Mouse (Mus musculus) liver, embryonic 13.5 days (tissue): Measurements from ENCODE around the gene Eva1a. TPM values are rescaled to one million over a fixed set of nuclear protein-coding genes. Genes with fewer than 3 reads are reported as not detected.
A peak's percentile ranks its signal among the peaks of the same experiment; 100 is the strongest.

Experiments used
- ATAC-seq: fragments of 200-750 bp; cut with Nextera tagmentation; 2 replicates; pipeline ENCODE4 v1.8.0; 2017; ENCODE audit warnings: low read depth, mild to moderate bottlenecking, moderate number of reproducible peaks, moderate library complexity
- DNase-seq: peaks from one replicate; pipeline ENCODE4 v3.0.0; 2022
- H3K27ac ChIP-seq: fragments of 300-500 bp; sonication (generic); 2 replicates; pipeline ENCODE4 v1.5.1; 2015; ENCODE audit warnings: moderate library complexity, mild to moderate bottlenecking, inconsistent platforms
- H3K27me3 ChIP-seq: fragments of 300-500 bp; sonication (generic); 2 replicates; pipeline ENCODE4 v1.6.1; 2015; ENCODE audit warnings: mild to moderate bottlenecking, inconsistent platforms
- H3K36me3 ChIP-seq: fragments of 300-500 bp; sonication (generic); 2 replicates; pipeline ENCODE4 v1.6.1; 2015; ENCODE audit warnings: mild to moderate bottlenecking, inconsistent platforms
- H3K4me1 ChIP-seq: fragments of 300-500 bp; sonication (generic); replicated peaks from 2 replicates; pipeline ENCODE4 v1.6.1; 2015; ENCODE audit warnings: inconsistent platforms
- H3K4me2 ChIP-seq: fragments of 300-500 bp; sonication (generic); 2 replicates; pipeline ENCODE4 v1.6.1; 2015; ENCODE audit warnings: inconsistent platforms, mild to moderate bottlenecking, moderate library complexity
- H3K4me3 ChIP-seq: fragments of 300-500 bp; sonication (generic); replicated peaks from 2 replicates; pipeline ENCODE4 v1.5.1; 2015; ENCODE audit warnings: mild to moderate bottlenecking, inconsistent platforms
- H3K9ac ChIP-seq: fragments of 300-500 bp; sonication (generic); 2 replicates; pipeline ENCODE4 v1.6.1; 2015; ENCODE audit warnings: mild to moderate bottlenecking, inconsistent platforms
- H3K9me3 ChIP-seq: fragments of 300-500 bp; sonication (generic); replicated peaks from 2 replicates; pipeline ENCODE4 v1.6.1; 2016; ENCODE audit warnings: inconsistent platforms
- WGBS: fragments of 180-500 bp; shearing (Covaris S2); methylation state at CpG from one replicate; pipeline ENCODE4 v1.1.7; 2015; ENCODE audit not compliant: insufficient replicate concordance; 5-methylcytosine and 5-hydroxymethylcytosine counted together
- polyA plus RNA-seq: library from polyadenylated mRNA; unstranded; fragments of >200 nt; fragmentation: Nextera tagmentation; extraction: Ambion mirVana; gene quantifications from 2 replicates; pipeline ENCODE4 v1.2.1, GENCODE M21; 2015

Eva1a gene
- polyA plus RNA-seq, 1 experiment from 2014 or later, result 5.1 TPM

- H3K27me3 ChIP-seq, result peaks cover 44% of the 10 kb centered on the region
- DNase-seq (no peak), ATAC-seq (no peak)
- peak overlapping the region; percentile 59 for H3K4me2 ChIP-seq
- WGBS, result under 1% methylated on average over 35 of the region's 35 CpGs
- peak overlapping the region; percentile 55 for H3K4me3 ChIP-seq
- H3K4me1 ChIP-seq, result peaks cover 3% of the 10 kb centered on the region
- H3K9me3 ChIP-seq, result no peaks in the 10 kb centered on the region
- peak overlapping the region; percentile 50 for H3K27ac ChIP-seq
- H3K9ac ChIP-seq, result peak overlapping the region; percentile 54
- H3K36me3 ChIP-seq, result no peaks in the 10 kb centered on the region
Measured at GRCm38 (mm10) chr6:82042296-82043125, 1.7 kb downstream of the Eva1a start.

- H3K4me2 ChIP-seq, result peak overlapping the region; percentile 59
Measured at GRCm38 (mm10) chr6:82043634-82044033, 2.8 kb downstream of the Eva1a start.

GRCm38 (mm10) chr6:82044509-82044908 lies 3.7 kb downstream of the Eva1a start:
- ATAC-seq, result no peak
- H3K27me3 ChIP-seq, result peaks cover 44% of the 10 kb centered on the region
- WGBS, result 53% methylated on average over 4 of the region's 4 CpGs

More at GRCm38 (mm10) chr6:82043634-82044033, 2.8 kb downstream of the Eva1a start:
- WGBS, result 41% methylated on average over 4 of the region's 4 CpGs
- ATAC-seq (no peak), DNase-seq (no peak)
- Histone ChIP-seq H3K9me3 (no peaks in the 10 kb centered on the region), H3K27me3 (peaks cover 44% of the 10 kb centered on the region), H3K4me3 (peak overlapping the region; percentile 55; the same call in 1 of the 2 replicates), H3K9ac (no peak overlapping the region), H3K36me3 (no peaks in the 10 kb centered on the region), H3K27ac (no peak overlapping the region), H3K4me1 (peaks cover 9% of the 10 kb centered on the region)

GRCm38 (mm10) chr6:82047977-82048376 lies 7.1 kb downstream of the Eva1a start:
- 29% methylated on average over 6 of the region's 6 CpGs for WGBS
- no peaks in the 10 kb centered on the region for H3K9me3 ChIP-seq
- H3K4me1 ChIP-seq, result peaks cover 9% of the 10 kb centered on the region
- ATAC-seq (no peak), DNase-seq (no peak)
- H3K4me3 ChIP-seq, result no peak overlapping the region
- H3K27ac ChIP-seq, result no peak overlapping the region
- H3K4me2 ChIP-seq, result no peak overlapping the region
- H3K9ac ChIP-seq, result no peak overlapping the region
- peaks cover 13% of the 10 kb centered on the region for H3K27me3 ChIP-seq
- no peaks in the 10 kb centered on the region for H3K36me3 ChIP-seq

More at GRCm38 (mm10) chr6:82044509-82044908, 3.7 kb downstream of the Eva1a start:
- H3K4me1 ChIP-seq, result peaks cover 9% of the 10 kb centered on the region
- no peak overlapping the region for H3K4me3 ChIP-seq
- no peak overlapping the region for H3K4me2 ChIP-seq
- H3K27ac ChIP-seq, result no peak overlapping the region
- no peak overlapping the region for H3K9ac ChIP-seq
- H3K9me3 ChIP-seq, result no peaks in the 10 kb centered on the region
- no peaks in the 10 kb centered on the region for H3K36me3 ChIP-seq
- no peak for DNase-seq

- Histone ChIP-seq H3K9me3 (no peaks in the 10 kb centered on the region), H3K27me3 (no peaks in the 10 kb centered on the region), H3K4me2 (no peak overlapping the region), H3K36me3 (no peaks in the 10 kb centered on the region), H3K4me3 (no peak overlapping the region), H3K4me1 (peaks cover 6% of the 10 kb centered on the region), H3K27ac (no peak overlapping the region), H3K9ac (no peak overlapping the region)
- no peak for ATAC-seq
- WGBS, result 71% methylated on average over 9 of the region's 9 CpGs
- DNase-seq, result no peak
Measured at GRCm38 (mm10) chr6:82050201-82050600, 9.4 kb downstream of the Eva1a start.

GRCm38 (mm10) chr6:82051569-82051968 lies 10.7 kb downstream of the Eva1a start:
- Histone ChIP-seq H3K27me3 (no peaks in the 10 kb centered on the region), H3K4me2 (no peak overlapping the region), H3K36me3 (no peaks in the 10 kb centered on the region), H3K4me1 (peaks cover 6% of the 10 kb centered on the region; the same call in 1 of the 2 replicates), H3K27ac (no peak overlapping the region), H3K9ac (no peak overlapping the region), H3K9me3 (no peaks in the 10 kb centered on the region), H3K4me3 (no peak overlapping the region)
- ATAC-seq, result peak; percentile 18; the same call in 1 of the 2 replicates
- WGBS, result 48% methylated on average over 8 of the region's 8 CpGs
- DNase-seq, result no peak

- Histone ChIP-seq H3K9me3 (no peaks in the 10 kb centered on the region), H3K27ac (no peak overlapping the region), H3K4me1 (peaks cover 6% of the 10 kb centered on the region; the same call in 1 of the 2 replicates), H3K36me3 (no peaks in the 10 kb centered on the region), H3K27me3 (no peaks in the 10 kb centered on the region), H3K4me2 (no peak overlapping the region), H3K4me3 (no peak overlapping the region), H3K9ac (no peak overlapping the region)
- 67% methylated on average over 6 of the region's 6 CpGs for WGBS
- peak; percentile 45; the same call in 1 of the 2 replicates for ATAC-seq
- no peak for DNase-seq
Measured at GRCm38 (mm10) chr6:82052047-82052725, 11.3 kb downstream of the Eva1a start.

- no peak overlapping the region for H3K27ac ChIP-seq
- no peak overlapping the region for H3K9ac ChIP-seq
- no peak overlapping the region for H3K4me2 ChIP-seq
- DNase-seq (no peak), ATAC-seq (no peak)
- WGBS, result 60% methylated on average over 2 of the region's 2 CpGs
- H3K27me3 ChIP-seq, result no peaks in the 10 kb centered on the region
- no peaks in the 10 kb centered on the region for H3K9me3 ChIP-seq
- H3K4me3 ChIP-seq, result no peak overlapping the region
- H3K4me1 ChIP-seq, result peaks cover 6% of the 10 kb centered on the region; the same call in 1 of the 2 replicates
- no peaks in the 10 kb centered on the region for H3K36me3 ChIP-seq
Measured at GRCm38 (mm10) chr6:82052726-82053118, 11.9 kb downstream of the Eva1a start.

- WGBS, result 63% methylated on average over 7 of the region's 7 CpGs
- no peak for ATAC-seq
Measured at GRCm38 (mm10) chr6:82054854-82055253, 14.0 kb downstream of the Eva1a start.

GRCm38 (mm10) chr6:82059896-82060295 lies 19.1 kb downstream of the Eva1a start:
- DNase-seq (no peak), ATAC-seq (no peak)
- Histone ChIP-seq H3K9me3 (no peaks in the 10 kb centered on the region), H3K4me1 (no peaks in the 10 kb centered on the region), H3K27me3 (no peaks in the 10 kb centered on the region), H3K36me3 (no peaks in the 10 kb centered on the region), H3K9ac (no peak overlapping the region), H3K27ac (no peak overlapping the region), H3K4me3 (no peak overlapping the region), H3K4me2 (no peak overlapping the region)
- 64% methylated on average over 7 of the region's 7 CpGs for WGBS

More at GRCm38 (mm10) chr6:82054854-82055253, 14.0 kb downstream of the Eva1a start:
- H3K9me3 ChIP-seq, result no peaks in the 10 kb centered on the region
- no peaks in the 10 kb centered on the region for H3K36me3 ChIP-seq
- no peak overlapping the region for H3K4me3 ChIP-seq
- no peak overlapping the region for H3K9ac ChIP-seq
- no peaks in the 10 kb centered on the region for H3K27me3 ChIP-seq
- H3K4me1 ChIP-seq, result no peaks in the 10 kb centered on the region
- H3K27ac ChIP-seq, result no peak overlapping the region
- H3K4me2 ChIP-seq, result no peak overlapping the region
- no peak for DNase-seq

- no peak overlapping the region for H3K4me3 ChIP-seq
- H3K36me3 ChIP-seq, result no peaks in the 10 kb centered on the region
- WGBS, result 48% methylated on average over 5 of the region's 5 CpGs
- no peaks in the 10 kb centered on the region for H3K4me1 ChIP-seq
- H3K4me2 ChIP-seq, result no peak overlapping the region
- ATAC-seq (peak; percentile 41; the same call in 1 of the 2 replicates), DNase-seq (no peak)
- no peaks in the 10 kb centered on the region for H3K27me3 ChIP-seq
- H3K27ac ChIP-seq, result no peak overlapping the region
- H3K9me3 ChIP-seq, result no peaks in the 10 kb centered on the region
- H3K9ac ChIP-seq, result no peak overlapping the region
Measured at GRCm38 (mm10) chr6:82065230-82065629, 24.4 kb downstream of the Eva1a start.
